Mouse (Mus musculus): ENCODE measurements around the gene Drg2. TPM values are rescaled to one million over a fixed set of nuclear protein-coding genes. Genes with fewer than 3 reads are reported as not detected.

Drg2 gene
- polyA plus RNA-seq, 1 experiment from 2014 or later, result 47.6 TPM

GRCm38 (mm10) chr11:60469039-60469438 is 14.6 kb downstream of the Drg2 start, which contains the start of gene Myo15:
Myo15 (plus strand) TSS chr11:60469339.
- peaks cover 57% of the 10 kb centered on the region for H3K36me3 ChIP-seq
- no peak for ATAC-seq (ENCODE audit: low read depth)
- H3K4me1 ChIP-seq (replicated peaks), result peaks cover 9% of the 10 kb centered on the region; the same call in 1 of the 2 replicates
- 78% methylated on average over 3 of the region's 3 CpGs for WGBS (ENCODE audit: insufficient replicate concordance)
- H3K27me3 ChIP-seq, result no peaks in the 10 kb centered on the region
- H3K9ac ChIP-seq, result no peak within 1 kb of the TSS
- no peaks in the 10 kb centered on the region for H3K9me3 ChIP-seq (replicated peaks)
- H3K4me3 ChIP-seq (replicated peaks), result no peak within 1 kb of the TSS
- H3K27ac ChIP-seq, result no peak within 1 kb of the TSS
- no peak within 1 kb of the TSS for H3K4me2 ChIP-seq
- DNase-seq, result no peak

- Histone ChIP-seq H3K9ac (no peak overlapping the region), H3K36me3 (peaks cover 40% of the 10 kb centered on the region), H3K4me3 (replicated peaks) (no peak overlapping the region), H3K9me3 (replicated peaks) (no peaks in the 10 kb centered on the region), H3K4me2 (no peak overlapping the region), H3K4me1 (replicated peaks) (peaks cover 9% of the 10 kb centered on the region; the same call in 1 of the 2 replicates), H3K27ac (no peak overlapping the region), H3K27me3 (no peaks in the 10 kb centered on the region)
- WGBS (ENCODE audit: insufficient replicate concordance), result 68% methylated on average over 9 of the region's 9 CpGs
- DNase-seq (no peak), ATAC-seq (ENCODE audit: low read depth) (no peak)
Measured at GRCm38 (mm10) chr11:60470743-60471142, 16.4 kb downstream of the Drg2 start.

- Histone ChIP-seq H3K4me2 (no peak overlapping the region), H3K9me3 (replicated peaks) (no peaks in the 10 kb centered on the region), H3K4me3 (replicated peaks) (no peak overlapping the region), H3K27ac (no peak overlapping the region), H3K27me3 (peaks cover 8% of the 10 kb centered on the region; the same call in 1 of the 2 replicates), H3K4me1 (replicated peaks) (peaks cover 15% of the 10 kb centered on the region), H3K36me3 (peaks cover 4% of the 10 kb centered on the region; the same call in 1 of the 2 replicates), H3K9ac (no peak overlapping the region)
- 69% methylated on average over 5 of the region's 5 CpGs for WGBS (ENCODE audit: insufficient replicate concordance)
- DNase-seq, result no peak
- ATAC-seq (ENCODE audit: low read depth), result no peak
Measured at GRCm38 (mm10) chr11:60474534-60474933, 20.1 kb downstream of the Drg2 start.

- H3K27me3 ChIP-seq, result peaks cover 13% of the 10 kb centered on the region; the same call in 1 of the 2 replicates
- no peak for ATAC-seq (ENCODE audit: low read depth)
- no peak overlapping the region for H3K4me3 ChIP-seq (replicated peaks)
- DNase-seq, result no peak
- peaks cover 23% of the 10 kb centered on the region for H3K4me1 ChIP-seq (replicated peaks)
- no peak overlapping the region for H3K4me2 ChIP-seq
- H3K9me3 ChIP-seq (replicated peaks), result no peaks in the 10 kb centered on the region
- H3K27ac ChIP-seq, result no peak overlapping the region
- 72% methylated on average over 5 of the region's 5 CpGs for WGBS (ENCODE audit: insufficient replicate concordance)
- H3K36me3 ChIP-seq, result no peaks in the 10 kb centered on the region
- no peak overlapping the region for H3K9ac ChIP-seq
Measured at GRCm38 (mm10) chr11:60475668-60476362, 21.4 kb downstream of the Drg2 start.

GRCm38 (mm10) chr11:60478121-60478520 is 23.7 kb downstream of the Drg2 start:
- Histone ChIP-seq H3K9ac (no peak overlapping the region), H3K4me1 (replicated peaks) (peaks cover 18% of the 10 kb centered on the region), H3K4me2 (peak overlapping the region; percentile 39), H3K36me3 (no peaks in the 10 kb centered on the region), H3K27me3 (peaks cover 17% of the 10 kb centered on the region; the same call in 1 of the 2 replicates), H3K27ac (no peak overlapping the region), H3K4me3 (replicated peaks) (no peak overlapping the region), H3K9me3 (replicated peaks) (no peaks in the 10 kb centered on the region)
- 35% methylated on average over 17 of the region's 17 CpGs for WGBS (ENCODE audit: insufficient replicate concordance)
- DNase-seq (no peak), ATAC-seq (ENCODE audit: low read depth) (no peak)

GRCm38 (mm10) chr11:60486267-60486666 is 31.9 kb downstream of the Drg2 start:
- Histone ChIP-seq H3K4me1 (replicated peaks) (peaks cover 43% of the 10 kb centered on the region), H3K4me3 (replicated peaks) (peak overlapping the region; percentile 24), H3K9ac (peak overlapping the region; percentile 64), H3K9me3 (replicated peaks) (no peaks in the 10 kb centered on the region), H3K27me3 (0 out of 2 replicates have a peak, but pooled peaks cover 4% of the 10 kb centered on the region), H3K27ac (peak overlapping the region; percentile 87), H3K36me3 (no peaks in the 10 kb centered on the region), H3K4me2 (peak overlapping the region; percentile 62)
- DNase-seq (peak; percentile 73), ATAC-seq (ENCODE audit: low read depth) (peak; percentile 100)
- 17% methylated on average over 3 of the region's 3 CpGs for WGBS (ENCODE audit: insufficient replicate concordance)

- H3K27me3 ChIP-seq, result peaks cover 31% of the 10 kb centered on the region
- peaks cover 11% of the 10 kb centered on the region for H3K4me1 ChIP-seq (replicated peaks)
- ATAC-seq (ENCODE audit: low read depth), result no peak
- no peak overlapping the region for H3K27ac ChIP-seq
- H3K4me2 ChIP-seq, result no peak overlapping the region
- 78% methylated on average over 5 of the region's 5 CpGs for WGBS (ENCODE audit: insufficient replicate concordance)
- no peak for DNase-seq
- no peak overlapping the region for H3K4me3 ChIP-seq (replicated peaks)
- no peaks in the 10 kb centered on the region for H3K36me3 ChIP-seq
- H3K9ac ChIP-seq, result no peak overlapping the region
- H3K9me3 ChIP-seq (replicated peaks), result no peaks in the 10 kb centered on the region
Measured at GRCm38 (mm10) chr11:60492726-60493125, 38.3 kb downstream of the Drg2 start.

GRCm38 (mm10) chr11:60495692-60496091 is 41.3 kb downstream of the Drg2 start:
- no peak overlapping the region for H3K27ac ChIP-seq
- no peak overlapping the region for H3K4me2 ChIP-seq
- no peaks in the 10 kb centered on the region for H3K36me3 ChIP-seq
- WGBS (ENCODE audit: insufficient replicate concordance), result 47% methylated on average over 2 of the region's 2 CpGs
- no peak overlapping the region for H3K4me3 ChIP-seq (replicated peaks)
- H3K9ac ChIP-seq, result no peak overlapping the region
- no peaks in the 10 kb centered on the region for H3K9me3 ChIP-seq (replicated peaks)
- peaks cover 37% of the 10 kb centered on the region for H3K27me3 ChIP-seq
- DNase-seq (no peak), ATAC-seq (ENCODE audit: low read depth) (no peak)
- no peaks in the 10 kb centered on the region for H3K4me1 ChIP-seq (replicated peaks)

- H3K4me2 ChIP-seq, result no peak overlapping the region
- ATAC-seq (ENCODE audit: low read depth) (no peak), DNase-seq (no peak)
- no peak overlapping the region for H3K9ac ChIP-seq
- H3K4me1 ChIP-seq (replicated peaks), result peaks cover 50% of the 10 kb centered on the region
- no peak overlapping the region for H3K4me3 ChIP-seq (replicated peaks)
- no peaks in the 10 kb centered on the region for H3K36me3 ChIP-seq
- no peaks in the 10 kb centered on the region for H3K9me3 ChIP-seq (replicated peaks)
- no peak overlapping the region for H3K27ac ChIP-seq
- 83% methylated on average over 13 of the region's 13 CpGs for WGBS (ENCODE audit: insufficient replicate concordance)
- H3K27me3 ChIP-seq, result peaks cover 42% of the 10 kb centered on the region
Measured at GRCm38 (mm10) chr11:60507281-60507680, 52.9 kb downstream of the Drg2 start.

- Histone ChIP-seq H3K36me3 (no peaks in the 10 kb centered on the region), H3K27ac (peak overlapping the region; percentile 81), H3K4me2 (peak overlapping the region; percentile 82), H3K9me3 (replicated peaks) (no peaks in the 10 kb centered on the region), H3K9ac (peak overlapping the region; percentile 72), H3K4me3 (replicated peaks) (peak overlapping the region; percentile 58), H3K4me1 (replicated peaks) (peaks cover 50% of the 10 kb centered on the region), H3K27me3 (peaks cover 39% of the 10 kb centered on the region)
- ATAC-seq (ENCODE audit: low read depth) (peak; percentile 90), DNase-seq (peak; percentile 69)
- WGBS (ENCODE audit: insufficient replicate concordance), result under 1% methylated on average over 11 of the region's 11 CpGs
Measured at GRCm38 (mm10) chr11:60508950-60509349, 54.6 kb downstream of the Drg2 start.

GRCm38 (mm10) chr11:60509500-60509899 is 55.1 kb downstream of the Drg2 start:
- WGBS (ENCODE audit: insufficient replicate concordance), result under 1% methylated on average over 25 of the region's 25 CpGs
- Histone ChIP-seq H3K27ac (peak overlapping the region; percentile 81), H3K9ac (peak overlapping the region; percentile 72), H3K27me3 (peaks cover 41% of the 10 kb centered on the region), H3K9me3 (replicated peaks) (no peaks in the 10 kb centered on the region), H3K4me2 (peak overlapping the region; percentile 82), H3K36me3 (no peaks in the 10 kb centered on the region), H3K4me3 (replicated peaks) (peak overlapping the region; percentile 58), H3K4me1 (replicated peaks) (peaks cover 50% of the 10 kb centered on the region)
- DNase-seq (peak; percentile 43), ATAC-seq (ENCODE audit: low read depth) (peak; percentile 80)

GRCm38 (mm10) chr11:60511893-60512292 is 57.5 kb downstream of the Drg2 start:
- Histone ChIP-seq H3K27ac (no peak overlapping the region; the same call in 1 of the 2 replicates), H3K9ac (no peak overlapping the region), H3K27me3 (peaks cover 43% of the 10 kb centered on the region), H3K4me1 (replicated peaks) (peaks cover 46% of the 10 kb centered on the region), H3K4me2 (no peak overlapping the region), H3K36me3 (no peaks in the 10 kb centered on the region), H3K4me3 (replicated peaks) (no peak overlapping the region), H3K9me3 (replicated peaks) (no peaks in the 10 kb centered on the region)
- no peak for DNase-seq
- ATAC-seq (ENCODE audit: low read depth), result no peak
- 65% methylated on average over 1 of the region's 1 CpGs for WGBS (ENCODE audit: insufficient replicate concordance)
